Mouse (Mus musculus): ENCODE results near the gene Tor1aip2. TPM values are rescaled to one million over a fixed set of nuclear protein-coding genes. Genes with fewer than 3 reads are reported as not detected.

Tor1aip2 gene
- polyA plus RNA-seq, 1 experiment from 2014 or later = 67.0 TPM

GRCm38 (mm10) chr1:156112142-156112541 is 76.9 kb downstream of the Tor1aip2 start:
- TF ChIP-seq CTCF (IDR thresholded peaks at IDR 0.05; ENCODE audit: low read depth) (no peak), EP300 (optimal IDR thresholded peaks at IDR 0.05) (no peak)
- 54% methylated on average over 7 of the region's 7 CpGs for WGBS
- Histone ChIP-seq H3K9me3 (ENCODE audit: control insufficient read depth, low read length) (no peaks in the 10 kb centered on the region), H3K36me3 (ENCODE audit: control insufficient read depth, insufficient read depth, low read length) (no peaks in the 10 kb centered on the region), H3K4me1 (replicated peaks; ENCODE audit: control insufficient read depth, insufficient read depth) (no peaks in the 10 kb centered on the region), H3K9ac (ENCODE audit: low read length) (no peak overlapping the region), H3K4me2 (replicated peaks; ENCODE audit: low read depth) (no peak overlapping the region), H3K27me3 (ENCODE audit: control insufficient read depth, insufficient read depth, low read length) (0 out of 2 replicates have a peak, but pooled peaks cover 3% of the 10 kb centered on the region), H3K4me3 (ENCODE audit: low read depth, low read length) (no peak overlapping the region), H3K27ac (replicated peaks) (no peak overlapping the region)
- DNase-seq (ENCODE audit: low spot score) (no peak), ATAC-seq (ENCODE audit: low FRiP score, low TSS enrichment) (no peak)

DNA sequence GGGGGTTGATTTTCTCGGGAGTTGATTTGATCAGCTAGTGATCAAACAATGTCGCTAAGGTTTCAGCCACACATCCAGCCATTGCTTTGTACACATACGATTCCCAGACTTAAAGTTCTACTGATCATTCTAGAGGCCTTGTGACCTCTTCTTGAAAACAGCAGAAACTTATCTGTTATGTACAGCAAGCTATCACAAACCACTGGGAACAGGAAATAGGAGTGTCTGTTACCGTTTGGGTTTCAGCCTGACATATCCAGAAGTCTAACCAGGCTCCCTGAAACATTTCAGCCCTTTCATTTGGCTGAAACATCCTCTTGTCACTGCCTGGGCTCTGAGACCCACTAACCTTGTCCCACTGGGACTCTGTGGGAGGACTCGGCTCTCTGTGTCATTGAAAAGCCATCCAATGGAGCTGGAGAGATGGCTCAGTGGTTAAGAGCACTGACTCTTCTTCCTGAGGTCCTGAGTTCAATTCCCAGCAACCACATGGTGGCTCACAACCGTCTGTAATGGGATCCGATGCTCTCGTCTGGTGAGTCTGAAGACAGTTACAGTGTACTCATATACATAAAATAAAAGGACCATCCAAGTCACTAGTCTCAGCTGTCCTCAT is 78.8 kb downstream of the Tor1aip2 start:
- no peak overlapping the region for H3K27ac ChIP-seq (replicated peaks)
- no peaks in the 10 kb centered on the region for H3K4me1 ChIP-seq (replicated peaks; ENCODE audit: control insufficient read depth, insufficient read depth)
- no peaks in the 10 kb centered on the region for H3K36me3 ChIP-seq (ENCODE audit: control insufficient read depth, insufficient read depth, low read length)
- H3K27me3 ChIP-seq (ENCODE audit: control insufficient read depth, insufficient read depth, low read length) = 0 out of 2 replicates have a peak, but pooled peaks cover 3% of the 10 kb centered on the region
- DNase-seq (ENCODE audit: low spot score) (no peak), ATAC-seq (ENCODE audit: low FRiP score, low TSS enrichment) (no peak)
- H3K4me3 ChIP-seq (ENCODE audit: low read depth, low read length) = no peak overlapping the region
- TF ChIP-seq EP300 (optimal IDR thresholded peaks at IDR 0.05) = no peak
- TF ChIP-seq CTCF (IDR thresholded peaks at IDR 0.05; ENCODE audit: low read depth) = no peak
- no peaks in the 10 kb centered on the region for H3K9me3 ChIP-seq (ENCODE audit: control insufficient read depth, low read length)
- WGBS = 67% methylated on average over 8 of the region's 8 CpGs
- no peak overlapping the region for H3K4me2 ChIP-seq (replicated peaks; ENCODE audit: low read depth)
- H3K9ac ChIP-seq (ENCODE audit: low read length) = no peak overlapping the region

DNA sequence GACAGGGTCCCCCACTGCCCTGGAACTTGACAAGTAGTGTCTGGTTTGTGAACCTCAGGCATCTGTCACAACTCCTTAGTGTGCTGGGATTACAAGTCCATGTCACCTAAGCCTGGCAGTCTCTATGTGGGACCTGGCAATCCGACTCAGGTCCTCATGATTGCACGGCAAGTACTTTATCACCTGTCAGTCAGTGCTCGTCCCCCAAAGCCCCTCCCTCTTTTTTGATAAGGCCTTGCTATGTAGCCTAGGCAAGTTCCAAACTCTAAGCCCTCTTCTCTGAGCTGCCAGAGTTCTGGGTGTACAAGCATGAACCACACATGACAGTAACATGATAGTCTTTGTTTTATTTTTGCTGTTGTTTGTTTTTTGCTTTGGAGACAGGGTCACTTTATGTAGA is 81.6 kb downstream of the Tor1aip2 start:
- H3K4me3 ChIP-seq (ENCODE audit: low read depth, low read length) = no peak overlapping the region
- H3K9me3 ChIP-seq (ENCODE audit: control insufficient read depth, low read length) = no peaks in the 10 kb centered on the region
- H3K9ac ChIP-seq (ENCODE audit: low read length) = no peak overlapping the region
- H3K4me1 ChIP-seq (replicated peaks; ENCODE audit: control insufficient read depth, insufficient read depth) = no peaks in the 10 kb centered on the region
- H3K27me3 ChIP-seq (ENCODE audit: control insufficient read depth, insufficient read depth, low read length) = 0 out of 2 replicates have a peak, but pooled peaks cover 3% of the 10 kb centered on the region
- ATAC-seq (ENCODE audit: low FRiP score, low TSS enrichment) (no peak), DNase-seq (ENCODE audit: low spot score) (no peak)
- WGBS = 51% methylated on average over 3 of the region's 3 CpGs
- TF ChIP-seq CTCF (IDR thresholded peaks at IDR 0.05; ENCODE audit: low read depth) (no peak), EP300 (optimal IDR thresholded peaks at IDR 0.05) (no peak)
- no peaks in the 10 kb centered on the region for H3K36me3 ChIP-seq (ENCODE audit: control insufficient read depth, insufficient read depth, low read length)
- H3K27ac ChIP-seq (replicated peaks) = no peak overlapping the region
- H3K4me2 ChIP-seq (replicated peaks; ENCODE audit: low read depth) = no peak overlapping the region

Other genes starting within 250 kb of the Tor1aip2 start
- gene Qsox1, start 222.5 kb upstream of the Tor1aip2 start, polyA plus RNA-seq (2015; fragmentation: Nextera tagmentation; extraction: Ambion mirVana) = 95.7 and 98.0 TPM in 2 replicates
- gene Cep350, start 62.1 kb upstream of the Tor1aip2 start, polyA plus RNA-seq (2015; fragmentation: Nextera tagmentation; extraction: Ambion mirVana) = 7.1 and 9.0 TPM in 2 replicates
- gene Tor1aip1, start 1.1 kb downstream of the Tor1aip2 start, polyA plus RNA-seq (2015; fragmentation: Nextera tagmentation; extraction: Ambion mirVana) = 35.4 and 38.6 TPM in 2 replicates
- gene Fam163a, start 169.6 kb downstream of the Tor1aip2 start, polyA plus RNA-seq (2015; fragmentation: Nextera tagmentation; extraction: Ambion mirVana) = 1.2 and 1.5 TPM in 2 replicates

All from stomach, postnatal 0 days (tissue).